Mouse (Mus musculus) MEL (cell line): ENCODE data around the gene Arl15. TPM values are rescaled to one million over a fixed set of nuclear protein-coding genes. Genes with fewer than 3 reads are reported as not detected.
A peak's percentile ranks its signal among the peaks of the same experiment; 100 is the strongest.

Experiments used
- DNase-seq: peaks from one replicate; pipeline ENCODE4 v3.0.0; 2011; ENCODE audit warnings: low read depth, low spot score
- H3K27ac ChIP-seq: 2 replicates; pipeline ENCODE4 v1.5.1; 2012; ENCODE audit warnings: low read depth, mild to moderate bottlenecking, control low read depth, low read length, moderate library complexity; ENCODE audit not compliant: control insufficient read depth
- H3K27me3 ChIP-seq, 2 experiments: fragments of 150-350 bp in 1 of 2; sonication (generic) in 1 of 2; 2 replicates each; pipeline ENCODE4 v1.6.1; 2012; ENCODE audit warnings: low read length in 2 of 2, mild to moderate bottlenecking in 2 of 2, improper control_type of control experiment in 1 of 2, moderate library complexity in 1 of 2; ENCODE audit not compliant: insufficient read depth in 2 of 2, control insufficient read depth in 1 of 2
- H3K36me3 ChIP-seq, 2 experiments: 2 replicates each; pipeline ENCODE4 v1.6.1; 2012 to 2014; ENCODE audit warnings: low read length in 2 of 2, improper control_type of control experiment in 1 of 2, inconsistent platforms in 1 of 2, mild to moderate bottlenecking in 1 of 2; ENCODE audit not compliant: insufficient read depth in 2 of 2, control insufficient read depth in 1 of 2
- H3K4me1 ChIP-seq, 2 experiments: fragments of 150-350 bp in 1 of 2; sonication (generic) in 1 of 2; 2 replicates each; pipeline ENCODE4 v1.6.1; 2012; ENCODE audit warnings: low read length in 2 of 2, improper control_type of control experiment in 1 of 2, mild to moderate bottlenecking in 1 of 2; ENCODE audit not compliant: insufficient read depth in 2 of 2, control insufficient read depth in 1 of 2
- H3K4me3 ChIP-seq, 2 experiments: fragments of 150-350 bp in 1 of 2; sonication (generic) in 1 of 2; 2 replicates each; pipeline ENCODE4 v1.5.1; 2012; ENCODE audit warnings: low read depth in 2 of 2, low read length in 2 of 2, mild to moderate bottlenecking in 2 of 2, moderate library complexity in 2 of 2, control low read depth in 1 of 2, improper control_type of control experiment in 1 of 2; ENCODE audit not compliant: control insufficient read depth in 1 of 2, insufficient read depth in 1 of 2
- H3K79me2 ChIP-seq: 2 replicates; pipeline ENCODE4 v1.6.1; 2012; ENCODE audit warnings: mild to moderate bottlenecking, low read length, moderate library complexity; ENCODE audit not compliant: control insufficient read depth, poor library complexity, insufficient read depth
- H3K9ac ChIP-seq: 2 replicates; pipeline ENCODE4 v1.6.1; 2012; ENCODE audit warnings: low read depth, mild to moderate bottlenecking, control low read depth, low read length, moderate library complexity; ENCODE audit not compliant: control insufficient read depth, poor library complexity, severe bottlenecking
- H3K9me3 ChIP-seq: fragments of 150-350 bp; sonication (generic); replicated peaks from 2 replicates; pipeline ENCODE4 v1.6.1; 2012; ENCODE audit warnings: mild to moderate bottlenecking, low read length, improper control_type of control experiment, moderate library complexity; ENCODE audit not compliant: insufficient read depth
- BHLHE40 ChIP-seq: IDR thresholded peaks from 2 replicates; pipeline ENCODE4 v1.6.1; 2012; ENCODE audit warnings: low read depth, mild to moderate bottlenecking, inconsistent platforms, low read length, improper control_type of control experiment, borderline replicate concordance
- CHD1 ChIP-seq: IDR thresholded peaks from 2 replicates; pipeline ENCODE4 v1.6.1; 2012; ENCODE audit warnings: low read depth, mild to moderate bottlenecking, inconsistent platforms, low read length, improper control_type of control experiment
- CHD2 ChIP-seq: IDR thresholded peaks from 2 replicates; pipeline ENCODE4 v1.6.1; 2011; ENCODE audit warnings: low read length, improper control_type of control experiment
- CTCF ChIP-seq, 3 experiments: IDR thresholded peaks in 2 of 3; conservative IDR thresholded peaks in 1 of 3; 2 replicates each; pipeline ENCODE4 v1.5.1; 2011 to 2012; ENCODE audit warnings: low read length in 3 of 3, low read depth in 2 of 3, mild to moderate bottlenecking in 2 of 3, improper control_type of control experiment in 1 of 3, inconsistent platforms in 1 of 3, mixed read lengths in 1 of 3, moderate library complexity in 1 of 3; ENCODE audit not compliant: control insufficient read depth in 1 of 3, insufficient read depth in 1 of 3, poor library complexity in 1 of 3, severe bottlenecking in 1 of 3
- EP300 ChIP-seq, 2 experiments: IDR thresholded peaks; 2 replicates each; pipeline ENCODE4 v1.6.1; 2011; ENCODE audit warnings: improper control_type of control experiment in 2 of 2, low read length in 2 of 2, low read depth in 1 of 2, mild to moderate bottlenecking in 1 of 2
- ETS1 ChIP-seq: IDR thresholded peaks from 2 replicates; pipeline ENCODE4 v1.6.1; 2012; ENCODE audit warnings: low read depth, mild to moderate bottlenecking, inconsistent platforms, low read length, improper control_type of control experiment, moderate library complexity
- GABPA ChIP-seq: IDR thresholded peaks from 2 replicates; pipeline ENCODE4 v1.6.1; 2012; ENCODE audit warnings: low read depth, mild to moderate bottlenecking, inconsistent platforms, low read length, improper control_type of control experiment, moderate library complexity
- GATA1 ChIP-seq: IDR thresholded peaks from 2 replicates; pipeline ENCODE4 v1.6.1; 2011; ENCODE audit warnings: low read depth, low read length, improper control_type of control experiment
- HCFC1 ChIP-seq: IDR thresholded peaks from 2 replicates; pipeline ENCODE4 v1.6.1; 2012; ENCODE audit warnings: low read depth, mild to moderate bottlenecking, inconsistent platforms, low read length, improper control_type of control experiment, moderate library complexity
- JUND ChIP-seq: IDR thresholded peaks from 2 replicates; pipeline ENCODE4 v1.6.1; 2011; ENCODE audit warnings: low read depth, mild to moderate bottlenecking, improper control_type of control experiment, low read length
- MAX ChIP-seq: IDR thresholded peaks from 2 replicates; pipeline ENCODE4 v1.6.1; 2011; ENCODE audit warnings: low read length, improper control_type of control experiment
- MAZ ChIP-seq: IDR thresholded peaks from 2 replicates; pipeline ENCODE4 v1.6.1; 2012; ENCODE audit warnings: low read depth, mild to moderate bottlenecking, inconsistent platforms, low read length, improper control_type of control experiment
- MYB ChIP-seq: IDR thresholded peaks from 2 replicates; pipeline ENCODE4 v1.6.1; 2011; ENCODE audit warnings: mild to moderate bottlenecking, low read depth, low read length, improper control_type of control experiment
- NRF1 ChIP-seq: IDR thresholded peaks from 2 replicates; pipeline ENCODE4 v1.6.1; 2014; ENCODE audit warnings: low read depth, mild to moderate bottlenecking, inconsistent platforms, low read length, improper control_type of control experiment, moderate library complexity; ENCODE audit not compliant: poor library complexity, insufficient read depth, severe bottlenecking
- POLR2AphosphoS2 ChIP-seq: IDR thresholded peaks from 2 replicates; pipeline ENCODE4 v1.6.1; 2011; ENCODE audit warnings: low read length, improper control_type of control experiment
- RAD21 ChIP-seq: IDR thresholded peaks from 2 replicates; pipeline ENCODE4 v1.6.1; 2011; ENCODE audit warnings: mild to moderate bottlenecking, low read depth, low read length, improper control_type of control experiment
- RCOR1 ChIP-seq: IDR thresholded peaks from 2 replicates; pipeline ENCODE4 v1.6.1; 2012; ENCODE audit warnings: low read depth, mild to moderate bottlenecking, inconsistent platforms, low read length, improper control_type of control experiment
- SMC3 ChIP-seq: IDR thresholded peaks from 2 replicates; pipeline ENCODE4 v1.6.1; 2011; ENCODE audit warnings: low read depth, low read length, improper control_type of control experiment
- TAL1 ChIP-seq: IDR thresholded peaks from 2 replicates; pipeline ENCODE4 v1.6.1; 2012; ENCODE audit warnings: mild to moderate bottlenecking, inconsistent platforms, low read length, moderate library complexity, mixed read lengths
- TBP ChIP-seq: IDR thresholded peaks from 2 replicates; pipeline ENCODE4 v1.8.0; 2011; ENCODE audit warnings: low read depth, low read length, improper control_type of control experiment
- TCF12 ChIP-seq: IDR thresholded peaks from 2 replicates; pipeline ENCODE4 v1.6.1; 2014; ENCODE audit warnings: low read depth, mild to moderate bottlenecking, inconsistent platforms, low read length, improper control_type of control experiment, moderate library complexity
- UBTF ChIP-seq: IDR thresholded peaks from 2 replicates; pipeline ENCODE4 v1.6.1; 2012; ENCODE audit warnings: low read depth, mild to moderate bottlenecking, inconsistent platforms, low read length, improper control_type of control experiment, moderate library complexity, borderline replicate concordance; ENCODE audit not compliant: insufficient read depth
- ZC3H11A ChIP-seq: IDR thresholded peaks from 2 replicates; pipeline ENCODE4 v1.6.1; 2012; ENCODE audit warnings: low read depth, mild to moderate bottlenecking, inconsistent platforms, low read length, improper control_type of control experiment
- ZKSCAN1 ChIP-seq: IDR thresholded peaks from 2 replicates; pipeline ENCODE4 v1.6.1; 2012; ENCODE audit warnings: low read depth, mild to moderate bottlenecking, inconsistent platforms, low read length, improper control_type of control experiment, moderate library complexity
- ZMIZ1 ChIP-seq: IDR thresholded peaks from 2 replicates; pipeline ENCODE4 v1.6.1; 2012; ENCODE audit warnings: low read depth, mild to moderate bottlenecking, inconsistent platforms, low read length, improper control_type of control experiment, moderate library complexity
- polyA plus RNA-seq, 2 experiments: library from polyadenylated mRNA; stranded (reverse) in 1 of 2; unstranded in 1 of 2; fragments of >175 nt in 1 of 2; fragments of >200 nt in 1 of 2; gene quantifications; 2 replicates each; pipeline versions ENCODE4 v1.2.1 to v1.2.4; 2012; ENCODE audit warnings: low replicate concordance in 2 of 2, low read depth in 1 of 2; ENCODE audit not compliant: insufficient read length in 2 of 2, insufficient read depth in 1 of 2, missing spikeins in 1 of 2
- total RNA-seq: library from RNA; depleted of rRNA; stranded (reverse); fragments of 300-350 nt; gene quantifications from 2 replicates; pipeline ENCODE4 v1.2.3, GENCODE M21; 2012

Arl15 gene
- total and polyA plus RNA-seq, 3 experiments: 3.6 to 5.8 TPM; not detected in 1

GRCm38 (mm10) chr13:114071439-114071838 lies 277.1 kb downstream of the Arl15 start:
- Histone ChIP-seq H3K79me2 (no peaks in the 10 kb centered on the region), H3K36me3 (no peaks in the 10 kb centered on the region), H3K4me3 (no peak overlapping the region), H3K4me1 (no peaks in the 10 kb centered on the region)
- no peak for TF ChIP-seq CHD1
- no peak for TF ChIP-seq EP300 (IDR thresholded peaks at IDR 0.05; ENCODE audit: low read depth in 1 of 2, low read length in 2 of 2)
- no peak for TF ChIP-seq RCOR1
- no peak for TF ChIP-seq JUND
- TF ChIP-seq MAX: no peak
- TF ChIP-seq MAZ: no peak
- TF ChIP-seq TBP: no peak
- no peak for TF ChIP-seq UBTF
- no peak for TF ChIP-seq TAL1
- no peak for TF ChIP-seq HCFC1
- no peak for TF ChIP-seq SMC3
- TF ChIP-seq GABPA: no peak
- TF ChIP-seq MYB: no peak
- no peak for TF ChIP-seq TCF12
- TF ChIP-seq, all 39 proteins: peak for 0
- Histone ChIP-seq H3K27ac (no peak overlapping the region), H3K27me3 (no peaks in the 10 kb centered on the region), H3K9ac (no peak overlapping the region), H3K9me3 (no peaks in the 10 kb centered on the region)
- no peak for DNase-seq

DNA sequence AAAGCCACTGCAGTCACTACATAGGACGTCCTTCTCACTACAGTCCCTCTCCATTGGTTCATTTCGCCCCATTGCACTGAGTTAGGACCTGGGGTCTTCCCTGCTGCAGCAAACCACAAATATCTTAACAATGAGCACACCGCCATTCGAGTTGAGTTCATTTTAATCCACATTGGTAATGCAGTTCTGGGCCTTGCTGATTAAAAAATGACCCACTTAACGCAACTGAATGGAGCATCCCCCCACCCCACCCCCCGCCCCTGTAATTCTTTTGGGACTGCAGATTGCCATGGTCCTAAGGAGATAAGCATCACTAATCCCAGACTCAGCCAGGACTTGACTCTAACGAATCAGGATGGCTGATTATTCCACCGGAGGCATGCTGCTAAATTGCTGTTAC lies 280.2 kb downstream of the Arl15 start:
- no peak for DNase-seq
- Histone ChIP-seq H3K36me3 (no peaks in the 10 kb centered on the region), H3K9me3 (no peaks in the 10 kb centered on the region), H3K79me2 (no peaks in the 10 kb centered on the region), H3K4me3 (no peak overlapping the region), H3K27me3 (no peaks in the 10 kb centered on the region), H3K27ac (no peak overlapping the region), H3K4me1 (no peaks in the 10 kb centered on the region), H3K9ac (no peak overlapping the region)
- TF ChIP-seq ZMIZ1: no peak

DNA sequence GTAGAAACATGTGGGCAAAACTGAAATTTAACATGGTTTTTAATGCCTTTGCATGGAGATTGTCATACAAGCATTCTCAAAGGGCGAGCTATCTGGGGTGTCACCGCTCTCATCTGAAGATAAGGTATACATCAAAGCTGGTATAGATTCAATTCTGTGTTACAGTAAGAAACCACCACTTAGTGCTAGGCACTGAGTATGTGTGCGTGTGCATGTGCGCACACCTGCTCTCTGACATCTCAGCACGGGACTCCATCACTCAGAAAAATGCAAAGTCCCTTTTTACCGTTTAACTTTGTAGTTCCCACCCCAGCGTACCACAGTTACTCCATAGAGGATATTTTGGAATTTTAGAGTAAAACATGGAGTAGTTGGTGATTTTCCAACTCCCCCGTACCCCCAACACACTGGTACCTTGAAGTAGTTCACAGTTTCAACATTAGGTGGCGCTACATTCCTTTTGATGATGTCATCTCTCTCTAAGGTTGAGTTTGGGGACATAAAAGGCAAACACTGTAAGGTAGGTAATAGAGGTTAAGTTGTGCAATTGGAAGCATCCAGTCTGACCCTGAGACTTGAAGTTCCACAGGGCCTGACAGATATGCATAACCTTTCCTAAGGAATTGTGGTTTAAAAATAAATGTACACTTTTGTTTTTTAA lies 281.5 kb downstream of the Arl15 start:
- Histone ChIP-seq H3K79me2 (no peaks in the 10 kb centered on the region), H3K9ac (no peak overlapping the region), H3K27me3 (no peaks in the 10 kb centered on the region), H3K27ac (no peak overlapping the region), H3K4me3 (no peak overlapping the region), H3K9me3 (no peaks in the 10 kb centered on the region), H3K36me3 (no peaks in the 10 kb centered on the region), H3K4me1 (no peaks in the 10 kb centered on the region)
- DNase-seq: peak; percentile 57
- TF ChIP-seq RAD21 (peak; percentile 74), TBP (no peak), CHD2 (no peak), BHLHE40 (no peak), GABPA (no peak), CHD1 (no peak), POLR2AphosphoS2 (no peak), HCFC1 (no peak), TAL1 (no peak), MYB (no peak), ZC3H11A (peak; percentile 50), ZKSCAN1 (no peak), GATA1 (no peak), ETS1 (no peak), CTCF (IDR thresholded peaks at IDR 0.05 in 2 of 3, conservative IDR thresholded peaks at IDR 0.05 in 1 of 3; ENCODE audit: control insufficient read depth in 1 of 3, insufficient read depth in 1 of 3, low read depth in 2 of 3, low read length in 3 of 3, poor library complexity in 1 of 3, severe bottlenecking in 1 of 3) (peak; percentile 32 to 84 (median 73); a peak in 5 of 6 replicates), NRF1 (no peak), JUND (no peak), MAZ (no peak), SMC3 (peak; percentile 75)
